Mouse (Mus musculus) liver, embryonic 13.5 days (tissue): ENCODE data around the gene Krtap19-4. TPM values are rescaled to one million over a fixed set of nuclear protein-coding genes. Genes with fewer than 3 reads are reported as not detected.

Source experiments
- polyA plus RNA-seq: library from polyadenylated mRNA; unstranded; fragments of >200 nt; fragmentation: Nextera tagmentation; extraction: Ambion mirVana; gene quantifications from 2 replicates; pipeline ENCODE4 v1.2.1, GENCODE M21; 2015

The Krtap19-4 gene
- polyA plus RNA-seq, 1 experiment from 2014 or later: not detected

Other genes with a start within 250 kb of the Krtap19-4 start
- not detected in 2 replicates for gene Krtap26-1, start 237.3 kb downstream of the Krtap19-4 start, polyA plus RNA-seq
- gene Krtap27-1, start 213.4 kb downstream of the Krtap19-4 start, polyA plus RNA-seq: not detected in 2 replicates
- not detected in 2 replicates for gene 2310061N02Rik, start 177.1 kb downstream of the Krtap19-4 start, polyA plus RNA-seq
- not detected in 2 replicates for gene Krtap13-1, start 156.2 kb downstream of the Krtap19-4 start, polyA plus RNA-seq
- not detected in 2 replicates for gene Krtap13, start 133.5 kb downstream of the Krtap19-4 start, polyA plus RNA-seq
- gene 2310034C09Rik, start 126.2 kb downstream of the Krtap19-4 start, polyA plus RNA-seq: not detected in 2 replicates
- not detected in 2 replicates for gene 2310057N15Rik, start 110.9 kb downstream of the Krtap19-4 start, polyA plus RNA-seq
- not detected in 2 replicates for gene Gm5965, start 107.2 kb downstream of the Krtap19-4 start, polyA plus RNA-seq
- not detected in 2 replicates for gene Gm20741, start 72.9 kb downstream of the Krtap19-4 start, polyA plus RNA-seq
- gene Krtap15, start 64.9 kb downstream of the Krtap19-4 start, polyA plus RNA-seq: not detected in 2 replicates
- gene Krtap14, start 58.9 kb downstream of the Krtap19-4 start, polyA plus RNA-seq: not detected in 2 replicates
- not detected in 2 replicates for gene Krtap19-1, start 15.7 kb downstream of the Krtap19-4 start, polyA plus RNA-seq
- gene Krtap19-2, start 10.8 kb downstream of the Krtap19-4 start, polyA plus RNA-seq: not detected in 2 replicates
- not detected in 2 replicates for gene Krtap19-3, start 7.1 kb downstream of the Krtap19-4 start, polyA plus RNA-seq
- gene Krtap19-5, start 11.4 kb upstream of the Krtap19-4 start, polyA plus RNA-seq: not detected in 2 replicates
- not detected in 2 replicates for gene Krtap19-9b, start 47.2 kb upstream of the Krtap19-4 start, polyA plus RNA-seq
- not detected in 2 replicates for gene Krtap16-3, start 77.8 kb upstream of the Krtap19-4 start, polyA plus RNA-seq
- not detected in 2 replicates for gene Krtap22-2, start 125.7 kb upstream of the Krtap19-4 start, polyA plus RNA-seq
- gene Gm10229, start 130.2 kb upstream of the Krtap19-4 start, polyA plus RNA-seq: not detected in 2 replicates
- not detected in 2 replicates for gene Krtap6-1, start 146.6 kb upstream of the Krtap19-4 start, polyA plus RNA-seq
- gene Gm10228, start 156.4 kb upstream of the Krtap19-4 start, polyA plus RNA-seq: not detected in 2 replicates
- not detected in 2 replicates for gene Krtap6-5, start 162.8 kb upstream of the Krtap19-4 start, polyA plus RNA-seq
- not detected in 2 replicates for gene 1110025L11Rik, start 178.9 kb upstream of the Krtap19-4 start, polyA plus RNA-seq
- not detected in 2 replicates for gene Krtap6-3, start 198.9 kb upstream of the Krtap19-4 start, polyA plus RNA-seq